Mouse (Mus musculus): ENCODE data around the gene Tor3a. TPM values are rescaled to one million over a fixed set of nuclear protein-coding genes. Genes with fewer than 3 reads are reported as not detected.

Gene Tor3a
- polyA plus RNA-seq (2016; fragmentation: Nextera tagmentation; extraction: Ambion mirVana): 5.9 and 6.9 TPM in 2 replicates

DNA sequence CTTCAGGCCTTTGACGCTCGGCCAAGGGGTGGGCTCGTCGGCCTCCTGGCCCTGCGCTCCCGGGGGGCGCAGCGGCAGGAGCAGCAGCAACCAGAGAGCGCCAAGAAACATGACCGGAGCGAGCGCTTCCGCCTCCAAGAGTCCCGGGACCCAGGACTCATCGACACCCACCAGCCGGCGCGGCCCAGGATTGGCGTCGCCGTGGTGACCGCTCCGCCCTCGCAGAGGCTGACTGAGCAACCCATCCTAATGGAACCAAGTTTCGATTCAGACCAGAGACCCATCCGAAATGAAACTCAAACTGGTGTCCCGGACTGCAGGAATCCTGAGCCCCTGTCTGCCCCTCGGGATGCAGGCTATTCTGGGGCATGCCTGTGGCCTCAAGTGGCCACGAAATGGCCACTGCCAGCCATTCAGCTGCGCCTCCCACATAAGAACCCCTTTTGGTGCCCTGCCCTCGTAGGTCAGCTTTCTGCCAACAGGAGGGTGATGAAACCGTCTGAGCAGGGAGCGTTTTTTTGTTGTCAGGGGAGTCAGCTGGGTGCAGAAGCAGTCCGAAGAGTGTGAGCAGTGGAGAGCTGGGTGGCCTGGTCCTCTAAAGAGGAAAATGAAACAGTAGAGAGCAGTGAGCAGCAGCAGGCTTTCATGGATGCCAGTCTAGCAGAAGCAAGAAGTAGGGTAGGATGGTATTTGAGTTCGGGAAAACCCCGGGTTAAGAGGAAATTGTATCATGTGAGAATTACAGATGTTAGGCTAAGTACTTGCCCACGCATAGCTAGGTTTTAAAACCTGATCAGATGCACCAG lies at the start of gene Tor3a:
Tor3a (minus strand) TSS at position 162 of the 806 bp plus-strand sequence.
- DNase-seq (ENCODE audit: low spot score): peak; percentile 77
- 9% methylated on average over 37 of the region's 37 CpGs for WGBS
- peaks cover 4% of the 10 kb centered on the region; the same call in 1 of the 2 replicates for H3K36me3 ChIP-seq
- peaks cover 28% of the 10 kb centered on the region for H3K4me1 ChIP-seq
- peaks cover 7% of the 10 kb centered on the region; the same call in 1 of the 2 replicates for H3K27me3 ChIP-seq (ENCODE audit: low read depth, poor library complexity, severe bottlenecking)
- peak within 1 kb of the TSS; percentile 62 for H3K4me3 ChIP-seq
- peak within 1 kb of the TSS; percentile 76 for H3K27ac ChIP-seq
- H3K9me3 ChIP-seq (replicated peaks): no peaks in the 10 kb centered on the region

DNA sequence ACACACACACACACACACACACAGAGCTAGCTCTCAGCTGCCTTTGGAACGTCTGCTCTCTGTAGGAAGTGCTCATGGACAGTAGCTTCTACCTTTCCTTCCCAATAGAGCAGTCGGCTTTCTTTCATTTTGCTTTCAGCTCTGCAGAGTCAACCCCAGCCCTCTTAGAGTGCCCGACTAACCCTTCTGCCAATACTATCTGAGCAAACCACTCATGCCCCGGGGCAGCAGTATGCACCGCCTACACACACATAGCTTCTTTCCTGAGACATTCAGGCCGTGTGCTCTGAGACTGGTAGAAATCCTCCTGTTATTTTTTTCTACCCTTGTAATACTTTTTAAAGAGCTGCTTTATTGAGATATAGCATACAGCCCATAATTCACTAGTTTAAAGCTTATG lies 47.9 kb upstream of the Tor3a start:
- no peaks in the 10 kb centered on the region for H3K36me3 ChIP-seq
- H3K27ac ChIP-seq: no peak overlapping the region
- no peak overlapping the region for H3K4me3 ChIP-seq
- DNase-seq (ENCODE audit: low spot score): no peak
- 69% methylated on average over 6 of the region's 6 CpGs for WGBS
- H3K9me3 ChIP-seq (replicated peaks): no peaks in the 10 kb centered on the region
- H3K27me3 ChIP-seq (ENCODE audit: low read depth, poor library complexity, severe bottlenecking): peaks cover 13% of the 10 kb centered on the region; the same call in 1 of the 2 replicates
- peaks cover 15% of the 10 kb centered on the region for H3K4me1 ChIP-seq

DNA sequence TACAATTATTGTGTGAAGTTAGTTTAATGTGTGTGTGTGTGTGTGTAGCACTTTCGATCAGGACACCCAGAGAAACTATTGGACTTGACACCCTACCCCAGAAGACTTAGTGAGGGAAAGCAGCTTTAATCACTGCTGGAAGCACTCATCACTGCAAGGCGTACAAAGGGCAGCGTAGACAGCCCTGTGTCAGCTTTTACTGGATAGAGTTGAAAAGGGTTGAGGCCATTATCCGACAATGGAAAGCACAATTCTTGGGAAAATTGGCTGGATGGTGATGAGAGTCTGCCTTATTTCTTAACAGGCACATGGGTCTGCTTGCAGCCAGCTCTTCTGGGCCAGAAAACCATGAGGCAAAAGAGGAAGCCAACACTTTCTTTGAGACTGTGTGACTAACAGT lies 45.9 kb upstream of the Tor3a start:
- Histone ChIP-seq H3K4me1 (peaks cover 15% of the 10 kb centered on the region), H3K4me3 (no peak overlapping the region), H3K27me3 (ENCODE audit: low read depth, poor library complexity, severe bottlenecking) (peaks cover 13% of the 10 kb centered on the region; the same call in 1 of the 2 replicates), H3K9me3 (replicated peaks) (no peaks in the 10 kb centered on the region), H3K36me3 (peaks cover 12% of the 10 kb centered on the region), H3K27ac (no peak overlapping the region)
- DNase-seq (ENCODE audit: low spot score): no peak
- 64% methylated on average over 4 of the region's 4 CpGs for WGBS

DNA sequence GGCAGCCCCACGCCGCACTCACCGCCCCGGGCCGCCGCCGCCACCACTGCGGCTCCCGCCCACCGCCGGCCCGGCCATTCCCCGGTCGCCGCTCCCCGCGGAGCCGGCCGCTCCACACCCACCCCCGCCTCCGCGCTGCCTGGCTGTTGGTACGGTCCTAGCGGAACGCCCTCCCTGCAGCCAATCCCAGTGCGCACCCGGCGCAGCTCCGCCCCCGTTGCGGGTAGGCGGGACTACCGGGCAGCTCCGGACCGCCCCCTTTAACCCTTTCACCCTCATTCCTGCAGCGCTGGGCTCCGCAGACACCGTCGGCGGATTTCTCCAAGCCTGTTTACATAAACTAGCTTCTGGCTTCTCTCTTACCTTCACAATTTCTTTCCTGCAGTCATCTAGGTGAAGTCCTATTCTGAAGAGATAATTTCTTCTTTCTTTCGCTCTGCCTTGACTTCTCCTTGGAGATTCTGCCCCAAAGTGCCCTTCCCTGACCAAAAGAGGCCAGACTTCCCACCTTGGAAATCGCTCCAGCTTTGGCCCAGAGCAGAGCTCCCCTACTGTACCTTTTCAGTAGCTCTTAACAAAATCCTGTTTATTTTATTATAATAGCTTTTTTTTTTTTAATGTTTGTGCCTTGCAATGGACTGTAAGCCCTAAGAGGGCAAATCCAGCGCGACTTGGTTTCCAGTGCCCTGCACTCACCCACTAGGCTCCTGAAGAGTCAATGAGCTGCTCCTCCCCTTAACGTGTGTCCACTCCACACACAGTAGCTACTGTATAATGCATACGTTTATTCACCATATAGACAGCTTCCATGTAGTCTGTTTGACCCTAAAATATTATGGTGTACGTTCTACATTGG lies 45.0 kb upstream of the Tor3a start, which contains the start of gene Fam20b:
Fam20b (minus strand) TSS at position 137 of the 856 bp plus-strand sequence.
- H3K9me3 ChIP-seq (replicated peaks): no peaks in the 10 kb centered on the region
- DNase-seq (ENCODE audit: low spot score): peak; percentile 97
- peaks cover 15% of the 10 kb centered on the region for H3K4me1 ChIP-seq
- H3K36me3 ChIP-seq: peaks cover 13% of the 10 kb centered on the region
- H3K4me3 ChIP-seq: peak within 1 kb of the TSS; percentile 96
- WGBS: 3% methylated on average over 46 of the region's 47 CpGs
- H3K27ac ChIP-seq: peak within 1 kb of the TSS; percentile 94
- peaks cover 13% of the 10 kb centered on the region; the same call in 1 of the 2 replicates for H3K27me3 ChIP-seq (ENCODE audit: low read depth, poor library complexity, severe bottlenecking)

DNA sequence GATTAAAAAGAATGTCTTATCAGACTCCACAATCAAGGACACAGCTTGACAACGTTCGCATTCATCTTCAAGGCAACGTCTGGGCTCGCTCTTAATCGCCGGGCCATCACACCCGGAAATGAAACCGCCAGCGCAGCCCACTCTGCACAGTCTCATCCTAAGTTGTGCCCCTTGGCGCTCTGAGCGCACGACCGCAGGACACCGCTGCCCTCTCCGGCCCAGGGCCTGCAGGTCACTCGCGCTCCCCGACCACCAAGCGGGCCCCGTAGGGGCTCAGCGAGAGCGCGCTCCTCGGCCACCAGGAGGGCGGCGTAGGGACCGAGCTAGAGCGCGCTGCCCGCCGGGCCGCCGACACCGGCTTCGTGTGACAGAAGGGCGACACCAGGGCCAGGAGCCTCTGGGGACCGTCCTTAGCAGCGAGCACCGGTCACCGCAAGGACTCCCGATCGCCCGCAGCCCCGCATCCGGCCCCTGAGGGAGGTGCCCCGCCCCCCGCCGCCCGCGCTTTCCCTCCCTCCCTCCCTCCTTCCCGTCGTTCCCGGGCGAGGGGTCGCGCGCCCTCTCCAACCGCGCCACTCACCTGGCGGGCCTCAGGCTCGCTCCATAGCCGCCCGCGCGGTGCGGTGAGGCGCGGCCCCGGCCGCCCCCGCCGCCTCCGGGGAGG lies 44.3 kb upstream of the Tor3a start:
- Histone ChIP-seq H3K36me3 (peaks cover 13% of the 10 kb centered on the region), H3K9me3 (replicated peaks) (no peaks in the 10 kb centered on the region), H3K4me1 (peaks cover 15% of the 10 kb centered on the region), H3K27me3 (ENCODE audit: low read depth, poor library complexity, severe bottlenecking) (peaks cover 13% of the 10 kb centered on the region; the same call in 1 of the 2 replicates), H3K4me3 (peak overlapping the region; percentile 96), H3K27ac (peak overlapping the region; percentile 94)
- WGBS: under 1% methylated on average over 72 of the region's 73 CpGs
- DNase-seq (ENCODE audit: low spot score): peak; percentile 89

DNA sequence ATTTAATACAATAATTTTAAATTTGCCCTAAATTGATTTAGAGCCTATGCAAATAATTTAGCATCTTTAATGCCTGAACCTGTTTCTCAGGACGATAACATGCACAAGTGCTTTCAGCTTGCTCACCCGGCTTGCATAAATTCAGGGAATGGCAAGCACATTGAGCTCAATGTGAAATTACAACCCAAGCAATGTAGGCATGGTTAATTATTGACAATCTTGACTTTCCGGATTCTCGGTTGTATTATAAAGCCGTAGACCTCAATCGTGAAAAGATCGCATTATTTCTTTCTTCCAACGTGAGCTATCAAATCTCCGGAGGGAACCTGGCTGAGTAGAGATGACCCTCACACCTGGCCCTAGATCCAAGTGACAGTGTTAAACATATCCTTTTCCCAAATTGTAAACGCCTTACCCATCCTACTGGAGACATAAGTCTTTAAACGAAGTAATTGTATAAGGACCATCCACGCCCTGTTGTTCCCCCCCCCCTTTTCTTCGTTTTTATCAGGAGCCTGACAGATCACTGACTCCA lies 43.7 kb upstream of the Tor3a start:
- H3K27ac ChIP-seq: peak overlapping the region; percentile 94
- H3K4me3 ChIP-seq: peak overlapping the region; percentile 96
- peaks cover 13% of the 10 kb centered on the region; the same call in 1 of the 2 replicates for H3K27me3 ChIP-seq (ENCODE audit: low read depth, poor library complexity, severe bottlenecking)
- 19% methylated on average over 13 of the region's 13 CpGs for WGBS
- H3K36me3 ChIP-seq: peaks cover 13% of the 10 kb centered on the region
- peaks cover 15% of the 10 kb centered on the region for H3K4me1 ChIP-seq
- H3K9me3 ChIP-seq (replicated peaks): no peaks in the 10 kb centered on the region
- no peak for DNase-seq (ENCODE audit: low spot score)

DNA sequence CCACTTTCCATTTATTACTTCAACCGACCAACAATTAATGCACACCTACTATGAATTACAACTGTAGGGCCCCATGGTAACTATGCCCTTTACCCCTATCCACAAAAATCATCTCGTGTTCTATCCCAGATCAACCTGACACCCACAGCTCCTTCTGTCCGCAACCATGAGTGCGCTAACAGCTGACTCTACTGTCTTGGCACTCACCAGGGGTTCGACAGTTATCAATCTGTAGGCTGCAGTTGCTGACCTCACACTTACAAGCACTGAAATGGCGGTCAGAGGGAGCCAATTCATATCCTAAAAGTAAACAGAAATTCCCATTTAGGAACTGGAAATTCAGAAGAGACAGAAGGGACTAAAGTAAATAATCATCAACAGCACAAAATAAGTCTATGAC lies 42.5 kb upstream of the Tor3a start:
- DNase-seq (ENCODE audit: low spot score): no peak
- Histone ChIP-seq H3K9me3 (replicated peaks) (no peaks in the 10 kb centered on the region), H3K4me3 (no peak overlapping the region), H3K36me3 (peaks cover 13% of the 10 kb centered on the region), H3K27ac (no peak overlapping the region), H3K27me3 (ENCODE audit: low read depth, poor library complexity, severe bottlenecking) (peaks cover 13% of the 10 kb centered on the region; the same call in 1 of the 2 replicates), H3K4me1 (peaks cover 15% of the 10 kb centered on the region)
- WGBS: 95% methylated on average over 6 of the region's 6 CpGs

DNA sequence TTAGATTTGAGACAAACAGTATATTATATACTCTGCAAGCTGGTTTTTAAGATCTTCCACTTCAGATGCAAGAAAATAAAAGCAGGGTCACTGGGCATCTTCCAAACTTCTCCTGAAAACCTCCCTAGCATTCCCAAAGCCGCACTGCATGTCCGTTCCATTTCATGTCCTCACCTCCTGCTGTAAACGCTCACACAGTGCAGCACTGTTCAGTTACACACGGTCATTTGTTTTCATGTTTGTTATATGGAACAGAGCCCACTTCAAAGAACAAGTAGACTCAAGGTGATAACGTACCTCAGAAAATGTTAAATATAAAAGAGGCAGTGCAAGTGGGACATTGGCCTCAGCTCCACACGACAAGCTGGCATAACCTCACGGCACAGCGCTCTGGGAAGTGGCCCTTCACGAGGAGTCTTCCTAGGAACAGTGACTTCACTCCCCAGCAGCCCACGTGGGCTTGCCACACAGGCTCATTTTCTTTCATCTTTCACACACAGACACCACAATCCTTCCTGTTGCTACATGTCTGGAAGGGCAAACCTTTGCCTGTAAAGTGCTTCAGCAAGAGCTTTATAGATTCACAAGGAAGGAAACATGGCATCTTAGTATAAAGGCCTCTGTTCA lies 36.4 kb upstream of the Tor3a start:
- Histone ChIP-seq H3K36me3 (peaks cover 6% of the 10 kb centered on the region), H3K27ac (peak overlapping the region; percentile 78), H3K27me3 (ENCODE audit: low read depth, poor library complexity, severe bottlenecking) (no peaks in the 10 kb centered on the region), H3K4me1 (peaks cover 10% of the 10 kb centered on the region), H3K9me3 (replicated peaks) (no peaks in the 10 kb centered on the region), H3K4me3 (no peak overlapping the region)
- no peak for DNase-seq (ENCODE audit: low spot score)
- 78% methylated on average over 10 of the region's 10 CpGs for WGBS

DNA sequence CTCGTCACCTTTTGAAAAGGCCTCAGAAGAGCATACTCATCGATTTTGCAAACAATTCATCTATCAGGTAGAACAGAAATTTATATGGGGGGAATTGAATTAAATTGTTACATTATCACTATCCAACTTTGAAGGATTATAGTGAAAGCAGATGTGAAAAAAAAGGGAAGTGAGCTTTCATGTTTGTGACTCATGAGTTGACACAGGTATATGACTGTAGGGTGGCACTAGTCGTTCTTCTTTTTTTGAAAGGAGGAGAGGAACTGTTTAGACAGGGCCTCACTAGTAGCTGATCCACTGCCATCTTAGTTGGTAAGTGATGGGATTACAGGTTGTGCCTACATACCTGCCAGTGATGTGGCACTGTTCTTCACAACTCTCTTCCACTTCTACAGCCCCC lies 34.5 kb upstream of the Tor3a start:
- no peak overlapping the region for H3K4me3 ChIP-seq
- no peak for DNase-seq (ENCODE audit: low spot score)
- H3K9me3 ChIP-seq (replicated peaks): no peaks in the 10 kb centered on the region
- no peaks in the 10 kb centered on the region for H3K27me3 ChIP-seq (ENCODE audit: low read depth, poor library complexity, severe bottlenecking)
- 95% methylated on average over 3 of the region's 3 CpGs for WGBS
- peaks cover 23% of the 10 kb centered on the region for H3K36me3 ChIP-seq
- peaks cover 10% of the 10 kb centered on the region for H3K4me1 ChIP-seq
- H3K27ac ChIP-seq: no peak overlapping the region

DNA sequence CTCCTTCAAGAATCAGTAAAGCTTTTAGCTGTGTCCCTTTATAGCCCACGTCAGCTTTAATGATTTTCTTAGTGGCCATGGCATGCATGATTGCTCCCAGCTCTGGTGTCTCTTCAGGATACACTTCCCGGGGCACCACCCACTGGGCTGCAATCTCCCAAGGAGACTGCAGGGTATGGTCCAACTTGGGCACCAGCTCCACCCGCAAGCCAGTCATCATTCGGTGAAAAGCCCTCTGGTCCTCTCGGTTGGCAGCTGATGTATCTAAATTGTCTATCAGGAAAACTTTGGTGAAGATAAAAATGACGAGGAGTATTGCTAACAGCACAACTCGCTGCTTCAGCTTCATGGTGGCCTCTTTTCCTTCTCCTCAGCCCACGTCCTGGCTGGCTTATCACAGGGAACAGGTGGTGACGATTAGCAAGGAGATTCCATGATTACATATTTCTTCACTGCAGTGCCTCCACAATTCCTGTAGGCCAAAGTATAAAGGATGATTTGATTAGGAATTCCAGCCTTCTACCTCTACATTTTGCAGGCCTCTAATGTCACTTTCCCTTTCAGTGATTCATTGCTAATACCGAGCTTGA lies 31.6 kb upstream of the Tor3a start:
- 83% methylated on average over 10 of the region's 10 CpGs for WGBS
- no peaks in the 10 kb centered on the region for H3K9me3 ChIP-seq (replicated peaks)
- peaks cover 5% of the 10 kb centered on the region for H3K4me1 ChIP-seq

DNA sequence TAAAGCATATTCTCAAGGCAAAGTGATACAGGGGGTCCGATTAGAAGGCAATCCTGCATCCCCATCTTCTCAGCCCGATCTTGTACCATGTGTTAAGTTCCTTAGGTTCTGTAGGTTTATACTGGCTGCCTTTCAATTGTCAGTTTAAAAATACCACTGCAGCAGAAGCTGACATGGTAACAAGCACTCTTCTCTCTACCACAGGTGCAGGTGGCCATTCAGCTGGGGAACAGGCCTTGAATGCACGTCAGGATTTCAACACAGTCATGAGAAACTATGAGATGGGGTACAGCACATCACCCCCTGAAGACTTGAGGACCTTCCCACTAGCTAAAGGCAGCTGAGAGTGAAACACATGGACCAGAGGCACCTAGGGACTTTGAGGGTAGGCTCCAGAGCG lies 29.3 kb upstream of the Tor3a start:
- WGBS: 94% methylated on average over 4 of the region's 4 CpGs
- H3K27me3 ChIP-seq (ENCODE audit: low read depth, poor library complexity, severe bottlenecking): no peaks in the 10 kb centered on the region
- no peaks in the 10 kb centered on the region for H3K9me3 ChIP-seq (replicated peaks)
- DNase-seq (ENCODE audit: low spot score): no peak
- no peak overlapping the region for H3K4me3 ChIP-seq
- H3K36me3 ChIP-seq: peaks cover 69% of the 10 kb centered on the region
- H3K27ac ChIP-seq: no peak overlapping the region
- H3K4me1 ChIP-seq: no peaks in the 10 kb centered on the region

More for the DNA sequence above, 31.6 kb upstream of the Tor3a start:
- H3K4me3 ChIP-seq: no peak overlapping the region
- no peak for DNase-seq (ENCODE audit: low spot score)
- no peaks in the 10 kb centered on the region for H3K27me3 ChIP-seq (ENCODE audit: low read depth, poor library complexity, severe bottlenecking)
- H3K36me3 ChIP-seq: peaks cover 48% of the 10 kb centered on the region
- H3K27ac ChIP-seq: no peak overlapping the region
